Mouse (Mus musculus) brain, embryonic 14.5 days (tissue): ENCODE measurements around the gene Plekha5.

Source experiments
- CTCF ChIP-seq: fragments of 200-500 bp; IDR thresholded peaks from 2 replicates; pipeline ENCODE4 v1.5.1; 2012; ENCODE audit warnings: inconsistent platforms, mild to moderate bottlenecking, moderate library complexity, borderline replicate concordance; ENCODE audit not compliant: insufficient read depth, insufficient read length; ENCODE audit errors: extremely low read depth
- POLR2A ChIP-seq: fragments of 200-500 bp; IDR thresholded peaks from 2 replicates; pipeline ENCODE4 v1.6.1; 2012; ENCODE audit warnings: mild to moderate bottlenecking, inconsistent platforms, borderline replicate concordance; ENCODE audit not compliant: poor library complexity, insufficient read depth, insufficient read length, severe bottlenecking; ENCODE audit errors: extremely low read depth

- TF ChIP-seq CTCF (no peak), POLR2A (no peak)
These were observed 5.4 kb downstream of the Plekha5 start for GRCm38 (mm10) chr6:140429236-140429635.
